Mouse (Mus musculus) testis, adult 2 months (tissue): ENCODE results near the gene Oas1d.

ENCODE experiments used
- CTCF ChIP-seq: fragments of 200-500 bp; IDR thresholded peaks from 2 replicates; pipeline ENCODE4 v1.5.1; 2012; ENCODE audit warnings: low read depth, mild to moderate bottlenecking, inconsistent platforms, low read length, moderate library complexity; ENCODE audit not compliant: control insufficient read depth, insufficient read depth, insufficient replicate concordance
- POLR2A ChIP-seq: fragments of 200-500 bp; IDR thresholded peaks from 2 replicates; pipeline ENCODE4 v1.6.1; 2012; ENCODE audit warnings: low read depth, mild to moderate bottlenecking, inconsistent platforms, low read length, moderate library complexity; ENCODE audit not compliant: control insufficient read depth

GRCm38 (mm10) chr5:120933966-120934365 is 19.6 kb downstream of the Oas1d start:
- TF ChIP-seq CTCF (no peak), POLR2A (no peak)
